Mouse (Mus musculus) MEL (cell line): Measurements from ENCODE around the gene Gm10188. TPM values are rescaled to one million over a fixed set of nuclear protein-coding genes. Genes with fewer than 3 reads are reported as not detected.

Experiments used
- DNase-seq: peaks from one replicate; pipeline ENCODE4 v3.0.0; 2011; ENCODE audit warnings: low read depth, low spot score
- H3K27ac ChIP-seq: 2 replicates; pipeline ENCODE4 v1.5.1; 2012; ENCODE audit warnings: low read depth, mild to moderate bottlenecking, control low read depth, low read length, moderate library complexity; ENCODE audit not compliant: control insufficient read depth
- H3K27me3 ChIP-seq, 2 experiments: fragments of 150-350 bp in 1 of 2; sonication (generic) in 1 of 2; 2 replicates each; pipeline ENCODE4 v1.6.1; 2012; ENCODE audit warnings: low read length in 2 of 2, mild to moderate bottlenecking in 2 of 2, improper control_type of control experiment in 1 of 2, moderate library complexity in 1 of 2; ENCODE audit not compliant: insufficient read depth in 2 of 2, control insufficient read depth in 1 of 2
- H3K36me3 ChIP-seq, 2 experiments: 2 replicates each; pipeline ENCODE4 v1.6.1; 2012 to 2014; ENCODE audit warnings: low read length in 2 of 2, improper control_type of control experiment in 1 of 2, inconsistent platforms in 1 of 2, mild to moderate bottlenecking in 1 of 2; ENCODE audit not compliant: insufficient read depth in 2 of 2, control insufficient read depth in 1 of 2
- H3K4me1 ChIP-seq, 2 experiments: fragments of 150-350 bp in 1 of 2; sonication (generic) in 1 of 2; 2 replicates each; pipeline ENCODE4 v1.6.1; 2012; ENCODE audit warnings: low read length in 2 of 2, improper control_type of control experiment in 1 of 2, mild to moderate bottlenecking in 1 of 2; ENCODE audit not compliant: insufficient read depth in 2 of 2, control insufficient read depth in 1 of 2
- H3K4me3 ChIP-seq, 2 experiments: fragments of 150-350 bp in 1 of 2; sonication (generic) in 1 of 2; 2 replicates each; pipeline ENCODE4 v1.5.1; 2012; ENCODE audit warnings: low read depth in 2 of 2, low read length in 2 of 2, mild to moderate bottlenecking in 2 of 2, moderate library complexity in 2 of 2, control low read depth in 1 of 2, improper control_type of control experiment in 1 of 2; ENCODE audit not compliant: control insufficient read depth in 1 of 2, insufficient read depth in 1 of 2
- H3K79me2 ChIP-seq: 2 replicates; pipeline ENCODE4 v1.6.1; 2012; ENCODE audit warnings: mild to moderate bottlenecking, low read length, moderate library complexity; ENCODE audit not compliant: control insufficient read depth, poor library complexity, insufficient read depth
- H3K9ac ChIP-seq: 2 replicates; pipeline ENCODE4 v1.6.1; 2012; ENCODE audit warnings: low read depth, mild to moderate bottlenecking, control low read depth, low read length, moderate library complexity; ENCODE audit not compliant: control insufficient read depth, poor library complexity, severe bottlenecking
- H3K9me3 ChIP-seq: fragments of 150-350 bp; sonication (generic); replicated peaks from 2 replicates; pipeline ENCODE4 v1.6.1; 2012; ENCODE audit warnings: mild to moderate bottlenecking, low read length, improper control_type of control experiment, moderate library complexity; ENCODE audit not compliant: insufficient read depth
- BHLHE40 ChIP-seq: IDR thresholded peaks from 2 replicates; pipeline ENCODE4 v1.6.1; 2012; ENCODE audit warnings: low read depth, mild to moderate bottlenecking, inconsistent platforms, low read length, improper control_type of control experiment, borderline replicate concordance
- CHD1 ChIP-seq: IDR thresholded peaks from 2 replicates; pipeline ENCODE4 v1.6.1; 2012; ENCODE audit warnings: low read depth, mild to moderate bottlenecking, inconsistent platforms, low read length, improper control_type of control experiment
- E2F4 ChIP-seq: IDR thresholded peaks from 2 replicates; pipeline ENCODE4 v1.6.1; 2011; ENCODE audit warnings: low read depth, low read length, improper control_type of control experiment, borderline replicate concordance
- EP300 ChIP-seq, 2 experiments: IDR thresholded peaks; 2 replicates each; pipeline ENCODE4 v1.6.1; 2011; ENCODE audit warnings: improper control_type of control experiment in 2 of 2, low read length in 2 of 2, low read depth in 1 of 2, mild to moderate bottlenecking in 1 of 2
- ETS1 ChIP-seq: IDR thresholded peaks from 2 replicates; pipeline ENCODE4 v1.6.1; 2012; ENCODE audit warnings: low read depth, mild to moderate bottlenecking, inconsistent platforms, low read length, improper control_type of control experiment, moderate library complexity
- GABPA ChIP-seq: IDR thresholded peaks from 2 replicates; pipeline ENCODE4 v1.6.1; 2012; ENCODE audit warnings: low read depth, mild to moderate bottlenecking, inconsistent platforms, low read length, improper control_type of control experiment, moderate library complexity
- GATA1 ChIP-seq: IDR thresholded peaks from 2 replicates; pipeline ENCODE4 v1.6.1; 2011; ENCODE audit warnings: low read depth, low read length, improper control_type of control experiment
- MAFK ChIP-seq: IDR thresholded peaks from 2 replicates; pipeline ENCODE4 v1.6.1; 2011; ENCODE audit warnings: low read depth, mild to moderate bottlenecking, low read length, improper control_type of control experiment, borderline replicate concordance
- MAX ChIP-seq: IDR thresholded peaks from 2 replicates; pipeline ENCODE4 v1.6.1; 2011; ENCODE audit warnings: low read length, improper control_type of control experiment
- MAZ ChIP-seq: IDR thresholded peaks from 2 replicates; pipeline ENCODE4 v1.6.1; 2012; ENCODE audit warnings: low read depth, mild to moderate bottlenecking, inconsistent platforms, low read length, improper control_type of control experiment
- MEF2A ChIP-seq: IDR thresholded peaks from 2 replicates; pipeline ENCODE4 v1.6.1; 2014; ENCODE audit warnings: low read depth, mild to moderate bottlenecking, inconsistent platforms, low read length, improper control_type of control experiment; ENCODE audit not compliant: poor library complexity, insufficient replicate concordance, severe bottlenecking; ENCODE audit errors: extremely low read depth
- MXI1 ChIP-seq: IDR thresholded peaks from 2 replicates; pipeline ENCODE4 v1.6.1; 2011; ENCODE audit warnings: mild to moderate bottlenecking, low read depth, low read length, improper control_type of control experiment
- MYB ChIP-seq: IDR thresholded peaks from 2 replicates; pipeline ENCODE4 v1.6.1; 2011; ENCODE audit warnings: mild to moderate bottlenecking, low read depth, low read length, improper control_type of control experiment
- NELFE ChIP-seq: IDR thresholded peaks from 2 replicates; pipeline ENCODE4 v1.6.1; 2011; ENCODE audit warnings: low read depth, low read length, improper control_type of control experiment
- POLR2A ChIP-seq, 2 experiments: IDR thresholded peaks; 2 replicates each; pipeline ENCODE4 v1.6.1; 2011 to 2012; ENCODE audit warnings: low read length in 2 of 2, mild to moderate bottlenecking in 2 of 2, control low read depth in 1 of 2, improper control_type of control experiment in 1 of 2, low read depth in 1 of 2, moderate library complexity in 1 of 2; ENCODE audit not compliant: control insufficient read depth in 1 of 2, insufficient read depth in 1 of 2, poor library complexity in 1 of 2
- POLR2AphosphoS2 ChIP-seq: IDR thresholded peaks from 2 replicates; pipeline ENCODE4 v1.6.1; 2011; ENCODE audit warnings: low read length, improper control_type of control experiment
- POLR2AphosphoS5 ChIP-seq: IDR thresholded peaks from 2 replicates; pipeline ENCODE4 v1.6.1; 2012; ENCODE audit warnings: low read depth, borderline replicate concordance, mild to moderate bottlenecking, inconsistent platforms, low read length, moderate library complexity, mixed read lengths
- RAD21 ChIP-seq: IDR thresholded peaks from 2 replicates; pipeline ENCODE4 v1.6.1; 2011; ENCODE audit warnings: mild to moderate bottlenecking, low read depth, low read length, improper control_type of control experiment
- SIN3A ChIP-seq: IDR thresholded peaks from 2 replicates; pipeline ENCODE4 v1.6.1; 2012; ENCODE audit warnings: low read length, improper control_type of control experiment, inconsistent platforms
- TAL1 ChIP-seq: IDR thresholded peaks from 2 replicates; pipeline ENCODE4 v1.6.1; 2012; ENCODE audit warnings: mild to moderate bottlenecking, inconsistent platforms, low read length, moderate library complexity, mixed read lengths
- TBP ChIP-seq: IDR thresholded peaks from 2 replicates; pipeline ENCODE4 v1.8.0; 2011; ENCODE audit warnings: low read depth, low read length, improper control_type of control experiment
- TCF12 ChIP-seq: IDR thresholded peaks from 2 replicates; pipeline ENCODE4 v1.6.1; 2014; ENCODE audit warnings: low read depth, mild to moderate bottlenecking, inconsistent platforms, low read length, improper control_type of control experiment, moderate library complexity
- UBTF ChIP-seq: IDR thresholded peaks from 2 replicates; pipeline ENCODE4 v1.6.1; 2012; ENCODE audit warnings: low read depth, mild to moderate bottlenecking, inconsistent platforms, low read length, improper control_type of control experiment, moderate library complexity, borderline replicate concordance; ENCODE audit not compliant: insufficient read depth
- USF2 ChIP-seq, 2 experiments: IDR thresholded peaks; 2 replicates each; pipeline ENCODE4 v1.6.1; 2011 to 2012; ENCODE audit warnings: improper control_type of control experiment in 2 of 2, low read length in 2 of 2, borderline replicate concordance in 1 of 2, inconsistent platforms in 1 of 2, low read depth in 1 of 2, mild to moderate bottlenecking in 1 of 2; ENCODE audit not compliant: insufficient read depth in 1 of 2
- ZC3H11A ChIP-seq: IDR thresholded peaks from 2 replicates; pipeline ENCODE4 v1.6.1; 2012; ENCODE audit warnings: low read depth, mild to moderate bottlenecking, inconsistent platforms, low read length, improper control_type of control experiment
- ZKSCAN1 ChIP-seq: IDR thresholded peaks from 2 replicates; pipeline ENCODE4 v1.6.1; 2012; ENCODE audit warnings: low read depth, mild to moderate bottlenecking, inconsistent platforms, low read length, improper control_type of control experiment, moderate library complexity
- ZMIZ1 ChIP-seq: IDR thresholded peaks from 2 replicates; pipeline ENCODE4 v1.6.1; 2012; ENCODE audit warnings: low read depth, mild to moderate bottlenecking, inconsistent platforms, low read length, improper control_type of control experiment, moderate library complexity
- polyA plus RNA-seq, 2 experiments: library from polyadenylated mRNA; stranded (reverse) in 1 of 2; unstranded in 1 of 2; fragments of >175 nt in 1 of 2; fragments of >200 nt in 1 of 2; gene quantifications; 2 replicates each; pipeline versions ENCODE4 v1.2.1 to v1.2.4; 2012; ENCODE audit warnings: low replicate concordance in 2 of 2, low read depth in 1 of 2; ENCODE audit not compliant: insufficient read length in 2 of 2, insufficient read depth in 1 of 2, missing spikeins in 1 of 2
- total RNA-seq: library from RNA; depleted of rRNA; stranded (reverse); fragments of 300-350 nt; gene quantifications from 2 replicates; pipeline ENCODE4 v1.2.3, GENCODE M21; 2012

Gene Gm10188
- total and polyA plus RNA-seq, 3 experiments = not detected

GRCm38 (mm10) chr1:132276694-132277093 lies 47.1 kb upstream of the Gm10188 start:
- TF ChIP-seq BHLHE40 (no peak), ZMIZ1 (no peak), GATA1 (no peak), MAZ (no peak), POLR2AphosphoS5 (no peak), TCF12 (no peak), ZC3H11A (no peak), RAD21 (no peak; the same call in 1 of the 2 replicates), MXI1 (no peak), MAFK (no peak), TAL1 (no peak), MAX (no peak), E2F4 (no peak), ETS1 (no peak), GABPA (no peak), NELFE (no peak)
- Histone ChIP-seq H3K4me3 (no peak overlapping the region), H3K27me3 (peaks cover 5 to 8% of the 10 kb centered on the region in 2 experiments; a peak in 2 of 4 replicates), H3K9me3 (no peaks in the 10 kb centered on the region), H3K27ac (no peak overlapping the region), H3K36me3 (no peaks in the 10 kb centered on the region), H3K4me1 (no peaks in the 10 kb centered on the region), H3K79me2 (no peaks in the 10 kb centered on the region), H3K9ac (no peak overlapping the region)
- no peak for DNase-seq

- no peaks in the 10 kb centered on the region for H3K36me3 ChIP-seq
- TF ChIP-seq ZKSCAN1 (no peak), TAL1 (no peak), USF2 (IDR thresholded peaks at IDR 0.05; ENCODE audit: borderline replicate concordance in 1 of 2, insufficient read depth in 1 of 2, low read depth in 1 of 2, low read length in 2 of 2) (no peak), UBTF (no peak), BHLHE40 (no peak), TBP (no peak), POLR2A (IDR thresholded peaks at IDR 0.05; ENCODE audit: control insufficient read depth in 1 of 2, insufficient read depth in 1 of 2, low read depth in 1 of 2, low read length in 2 of 2, poor library complexity in 1 of 2) (no peak), MYB (no peak), SIN3A (no peak), MAX (no peak), MXI1 (no peak), EP300 (IDR thresholded peaks at IDR 0.05; ENCODE audit: low read depth in 1 of 2, low read length in 2 of 2) (no peak), MAZ (no peak), POLR2AphosphoS2 (no peak), MEF2A (no peak), CHD1 (no peak)
- TF ChIP-seq, all 39 proteins: peak for 0
- Histone ChIP-seq H3K9me3 (no peaks in the 10 kb centered on the region), H3K27me3 (no peaks in the 10 kb centered on the region; a peak in 1 of 4 replicates), H3K27ac (no peak overlapping the region), H3K9ac (no peak overlapping the region), H3K79me2 (no peaks in the 10 kb centered on the region), H3K4me3 (no peak overlapping the region), H3K4me1 (no peaks in the 10 kb centered on the region)
- no peak for DNase-seq
Measured at GRCm38 (mm10) chr1:132271237-132271636, 41.7 kb upstream of the Gm10188 start.
